Mouse (Mus musculus) monocyte, adult 5-6 weeks (primary cell): ENCODE measurements around the gene Rcan3. TPM values are rescaled to one million over a fixed set of nuclear protein-coding genes. Genes with fewer than 3 reads are reported as not detected.
A peak's percentile ranks its signal among the peaks of the same experiment; 100 is the strongest.

Experiments used
- ATAC-seq: fragments of 153-309, 156-312 bp; replicated peaks from 2 replicates; pipeline ENCODE4 v1.8.0; 2017; ENCODE audit warnings: mild to moderate bottlenecking; ENCODE audit not compliant: low TSS enrichment, insufficient number of reproducible peaks, severe bottlenecking, poor library complexity, low FRiP score
- total RNA-seq: library from RNA; stranded (forward); fragments of 200-1000, 200-491, 200-594 nt; gene quantifications from 3 replicates; pipeline ENCODE4 v1.2.3, GENCODE M21; 2017

The Rcan3 gene
- 0.75 to 4.6 TPM (median 3.8 TPM) in 3 replicates for total RNA-seq

DNA sequence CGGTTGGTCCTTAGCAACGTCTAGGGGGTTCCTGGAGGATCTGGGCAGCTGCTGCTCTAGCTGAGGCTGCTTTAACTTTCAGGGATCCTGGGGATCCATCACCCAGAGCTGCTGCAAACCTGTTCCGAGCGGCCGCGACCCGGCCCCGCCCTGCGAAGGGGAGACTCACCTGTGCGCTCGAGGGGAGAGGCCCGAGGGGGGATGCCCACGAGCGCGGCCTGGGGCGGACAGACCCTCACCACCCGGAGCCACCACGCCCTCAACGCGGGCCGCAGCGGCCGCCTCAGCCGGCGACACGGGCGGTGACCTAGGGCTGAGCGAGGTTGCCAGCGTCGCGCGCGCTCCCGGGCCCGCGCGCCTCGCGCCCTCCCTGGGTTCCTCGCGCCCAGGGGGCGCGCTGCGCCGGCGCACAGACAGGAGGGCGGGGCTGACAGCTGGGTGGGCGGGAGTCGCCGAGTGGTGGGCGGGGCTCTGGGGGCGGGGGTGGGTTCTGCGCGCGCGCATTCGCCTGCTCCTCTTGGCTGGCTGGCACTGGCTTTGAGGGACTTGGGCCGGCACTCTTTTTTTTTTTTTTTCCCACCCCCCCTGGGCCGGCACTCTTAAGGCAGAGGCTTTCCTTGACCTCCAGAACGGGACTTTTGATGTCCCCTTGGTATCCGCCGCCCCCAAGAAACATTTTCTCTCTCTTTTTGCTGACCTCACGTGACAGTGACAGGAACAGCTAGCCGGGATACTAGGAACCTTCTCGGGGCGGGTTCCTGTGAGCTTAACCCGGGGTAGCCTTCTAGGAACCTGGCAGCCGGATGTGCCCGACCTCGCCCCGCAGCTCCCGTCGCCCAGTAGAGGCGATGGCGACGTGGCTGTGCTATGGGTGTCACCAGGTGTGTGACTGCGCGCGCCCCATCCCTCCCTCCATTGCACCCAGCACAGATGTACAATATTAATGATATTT, at the start of gene Rcan3:
TSS of gene Rcan3 (minus strand) at position 411 of the 952 bp plus-strand sequence.
- ATAC-seq = peak; percentile 66

DNA sequence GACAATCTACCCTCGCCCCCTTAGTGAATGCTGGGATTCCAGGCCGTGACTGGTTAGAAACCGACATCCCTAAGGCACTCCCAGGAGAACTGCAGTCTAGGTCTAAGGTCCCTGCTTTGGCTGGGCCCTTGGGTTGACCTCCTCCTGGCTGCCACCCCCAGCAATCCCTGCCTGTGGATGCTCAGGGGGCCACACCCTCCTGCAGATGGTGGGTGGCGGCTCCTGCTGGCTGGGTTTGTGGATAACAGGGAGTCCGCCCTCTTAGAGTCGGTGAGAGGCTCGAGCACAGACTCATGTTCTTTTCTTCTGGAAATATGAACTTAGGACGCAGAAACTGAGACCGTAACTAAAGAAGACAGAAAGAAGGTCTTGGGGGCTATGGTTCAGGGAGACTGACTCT, 46.7 kb upstream of the Rcan3 start:
- ATAC-seq = no peak

DNA sequence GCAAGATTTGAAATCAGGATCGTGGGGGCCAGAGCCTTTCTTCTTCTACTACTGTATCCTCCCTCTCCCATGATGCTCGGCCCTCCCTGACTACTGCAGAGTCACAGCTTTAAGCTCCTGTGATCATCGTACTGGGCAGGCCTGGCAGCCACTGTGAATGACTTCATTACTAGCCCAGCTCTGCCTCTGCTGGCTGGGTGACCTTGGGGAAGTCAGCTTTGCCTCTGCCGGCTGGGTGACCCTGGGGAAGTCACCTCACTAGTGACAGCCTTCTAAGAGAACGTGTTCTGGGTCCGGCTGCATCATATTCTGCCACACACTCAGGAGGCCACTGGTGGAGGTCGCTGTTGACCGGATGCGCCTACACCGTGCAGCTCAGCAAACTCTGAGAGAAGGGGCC, 44.2 kb upstream of the Rcan3 start:
- no peak for ATAC-seq

- ATAC-seq = no peak
Observed at GRCm38 (mm10) chr4:135463406-135463805, 29.8 kb upstream of the Rcan3 start.

DNA sequence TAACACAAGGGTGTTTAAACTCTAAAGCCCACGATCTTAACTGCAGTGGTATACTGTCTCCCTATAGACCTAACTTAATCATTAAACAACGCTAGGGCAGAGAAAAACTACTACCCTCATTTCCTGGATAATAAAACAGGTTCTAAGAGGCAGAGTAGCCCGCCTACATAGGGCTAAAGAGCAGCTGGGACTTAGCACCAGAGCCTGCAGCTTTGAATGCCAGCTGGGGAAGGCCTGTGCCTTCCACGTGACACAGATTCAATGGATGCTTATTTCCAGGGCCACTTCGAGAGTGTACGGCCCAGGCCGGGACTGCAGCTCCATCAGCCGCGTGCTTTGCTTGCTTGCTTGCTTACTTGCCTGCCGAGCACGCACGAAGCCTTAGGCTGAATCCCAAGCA, 19.9 kb upstream of the Rcan3 start:
- ATAC-seq = no peak

DNA sequence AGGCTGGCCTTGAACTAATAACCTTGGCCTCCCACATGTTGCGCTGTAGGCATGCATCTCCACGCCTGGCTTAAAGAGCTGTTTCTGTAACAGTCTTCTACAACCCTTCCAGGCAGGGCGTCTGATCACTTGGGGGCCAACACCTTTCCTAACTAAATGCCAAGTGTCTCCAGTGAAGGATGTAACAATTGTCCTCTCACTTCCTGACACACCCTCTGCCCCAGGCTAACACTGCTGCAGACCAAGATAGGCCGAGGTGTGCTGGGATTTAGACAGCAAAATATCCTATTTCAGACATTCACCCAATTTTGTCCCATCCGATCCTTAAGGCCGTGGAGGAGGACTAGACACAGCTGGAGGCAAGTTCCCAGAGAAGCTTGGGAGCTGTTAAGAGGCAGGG, 19.5 kb upstream of the Rcan3 start:
- ATAC-seq = no peak

GRCm38 (mm10) chr4:135451360-135452015, 17.8 kb upstream of the Rcan3 start:
- no peak for ATAC-seq

DNA sequence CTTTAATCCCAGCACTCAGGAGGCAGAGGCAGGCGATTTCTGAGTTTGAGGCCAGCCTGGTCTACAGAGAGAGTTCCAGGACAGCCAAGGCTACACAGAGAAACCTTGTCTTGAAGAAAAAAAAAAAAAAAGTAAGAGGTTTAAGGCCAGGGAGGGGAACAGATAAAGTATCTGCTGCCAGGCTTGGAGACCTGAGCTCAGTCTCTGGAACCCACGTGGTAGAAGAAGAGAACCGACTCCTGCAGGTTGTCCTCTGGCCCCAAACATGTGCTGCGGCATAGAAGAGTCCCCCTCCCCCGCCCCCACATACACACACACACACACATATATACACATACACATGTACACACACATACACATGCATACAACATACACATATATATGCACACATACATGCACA, 8.8 kb upstream of the Rcan3 start:
- no peak for ATAC-seq

- peak; percentile 66 for ATAC-seq
Observed at GRCm38 (mm10) chr4:135439904-135440522, 6.4 kb upstream of the Rcan3 start.

- ATAC-seq = peak; percentile 89
Observed at GRCm38 (mm10) chr4:135439188-135439647, 5.6 kb upstream of the Rcan3 start.

DNA sequence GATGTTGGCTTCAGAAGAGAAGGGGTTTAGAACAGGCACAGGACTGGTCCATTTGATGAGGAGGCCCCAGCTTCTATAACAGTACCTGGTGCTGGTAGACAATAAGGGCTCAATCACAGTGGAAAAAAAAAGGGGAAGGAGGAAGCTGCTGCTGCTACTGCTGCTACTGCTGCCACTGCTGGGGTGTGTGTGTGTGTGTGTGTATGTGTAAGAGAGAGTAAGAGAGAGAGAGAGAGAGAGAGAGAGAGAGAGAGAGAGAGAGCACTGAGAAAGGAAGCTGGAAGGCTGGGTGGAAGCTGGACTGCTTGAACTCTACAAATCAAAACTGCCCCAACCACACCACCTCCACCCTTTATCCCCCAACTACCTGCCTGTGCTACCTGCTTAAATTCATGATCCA, 4.3 kb upstream of the Rcan3 start:
- ATAC-seq = no peak

DNA sequence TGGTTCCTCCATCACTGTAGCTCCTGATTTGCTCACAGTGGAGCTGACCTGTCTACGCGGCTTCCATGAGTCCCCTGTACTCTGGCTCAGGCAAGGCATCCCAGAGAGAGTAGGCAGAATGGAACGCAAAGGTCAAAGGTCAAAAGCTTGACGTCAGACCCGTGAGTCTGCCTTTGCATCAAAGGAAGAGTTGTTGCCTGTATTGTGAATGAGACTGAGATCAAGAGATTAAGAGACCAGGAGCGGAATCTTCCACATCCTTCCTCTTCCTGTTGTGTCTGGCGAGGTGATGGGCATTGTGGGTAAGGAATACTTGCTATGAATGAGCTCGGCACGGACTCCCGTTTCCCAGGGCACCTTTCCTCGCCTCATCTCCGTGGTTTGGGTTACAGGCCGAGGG, 2.6 kb upstream of the Rcan3 start:
- no peak for ATAC-seq

DNA sequence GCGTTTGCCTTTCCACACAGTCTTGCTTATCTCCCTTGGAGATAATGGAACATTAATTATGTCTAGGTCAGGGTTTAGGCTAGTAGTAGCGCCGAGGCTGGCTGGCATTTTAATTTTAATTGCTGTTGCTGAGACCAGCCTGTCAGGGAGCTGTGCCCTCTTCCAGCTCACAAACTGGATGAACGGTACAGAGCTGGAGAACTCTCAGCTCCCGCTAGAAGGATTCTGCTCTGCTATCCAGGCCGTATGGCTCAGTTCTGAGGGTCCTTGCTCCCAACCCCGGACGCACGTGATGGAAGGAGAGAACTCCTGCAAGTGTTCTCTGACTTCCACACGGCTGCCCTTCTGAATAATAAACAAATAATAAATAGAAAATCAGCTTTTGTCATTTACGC, 739 bp upstream of the Rcan3 start:
- no peak for ATAC-seq

GRCm38 (mm10) chr4:135433086-135433442, 589 bp downstream of the Rcan3 start:
- no peak for ATAC-seq

GRCm38 (mm10) chr4:135429990-135430760, 3.5 kb downstream of the Rcan3 start:
- no peak for ATAC-seq

GRCm38 (mm10) chr4:135429383-135429782, 4.3 kb downstream of the Rcan3 start:
- ATAC-seq = no peak

- ATAC-seq = no peak
Observed at GRCm38 (mm10) chr4:135426587-135426986, 7.1 kb downstream of the Rcan3 start.

- ATAC-seq = no peak
Observed at GRCm38 (mm10) chr4:135425625-135426024, 8.0 kb downstream of the Rcan3 start.

- ATAC-seq = no peak
Observed at GRCm38 (mm10) chr4:135420961-135421360, 12.7 kb downstream of the Rcan3 start.
